Mouse (Mus musculus): ENCODE data around the gene Espn.

The Espn gene

DNA sequence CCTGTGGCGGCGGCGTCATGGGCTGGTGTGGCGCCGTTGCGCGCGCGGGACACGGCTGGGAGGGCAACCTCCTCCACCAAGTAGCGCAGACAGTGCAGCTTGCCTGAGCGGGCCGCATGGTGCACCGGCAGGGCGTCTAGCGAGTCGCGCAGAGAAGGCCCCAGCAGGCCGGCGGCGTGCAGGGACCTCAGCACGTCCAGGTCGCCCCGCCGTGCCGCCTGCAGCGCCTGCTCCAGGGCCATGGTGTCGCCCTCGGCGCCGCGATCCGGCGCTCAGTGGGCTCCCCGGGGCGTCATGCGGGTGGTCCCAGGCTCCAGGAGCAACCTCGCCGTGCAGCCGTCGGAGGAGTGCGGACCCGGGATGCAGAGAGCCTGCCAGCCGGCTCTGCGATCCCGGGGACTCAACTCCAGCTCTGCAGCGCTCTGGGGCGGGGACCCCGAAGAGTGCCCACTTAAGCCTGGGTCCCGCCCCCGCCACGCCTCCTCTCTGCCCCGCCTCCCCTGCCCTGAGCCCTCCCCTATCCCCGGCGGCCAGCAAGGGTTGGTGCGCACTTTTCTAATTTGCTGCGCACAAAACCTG is at the start of gene Espn:
Espn (minus strand) TSS at position 406 of the 579 bp plus-strand sequence.
- in situ Hi-C loops (cut with MboI, MseI) = no loop called here

DNA sequence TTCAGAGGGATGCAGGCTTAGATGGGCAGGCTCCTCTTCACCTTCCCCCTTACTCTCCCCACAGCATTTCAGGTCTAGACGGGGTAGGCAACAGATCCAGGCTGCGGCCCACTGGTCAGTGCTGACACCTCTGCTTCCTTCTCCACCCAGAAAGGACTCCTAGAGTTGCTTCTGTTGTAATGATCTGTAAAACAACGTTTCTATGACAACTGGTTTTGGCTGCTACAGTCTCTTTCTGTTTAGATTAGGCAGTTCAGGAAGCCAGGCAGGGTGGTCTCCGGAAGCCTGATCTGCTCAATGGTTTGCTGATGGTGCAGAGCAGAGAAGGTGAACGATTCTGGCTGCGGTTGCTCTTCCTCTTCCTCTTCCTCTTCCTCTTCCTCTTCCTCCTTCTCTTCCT is 49.3 kb upstream of the Espn start:
- in situ Hi-C loops (cut with MboI, MseI) = no loop called here

DNA sequence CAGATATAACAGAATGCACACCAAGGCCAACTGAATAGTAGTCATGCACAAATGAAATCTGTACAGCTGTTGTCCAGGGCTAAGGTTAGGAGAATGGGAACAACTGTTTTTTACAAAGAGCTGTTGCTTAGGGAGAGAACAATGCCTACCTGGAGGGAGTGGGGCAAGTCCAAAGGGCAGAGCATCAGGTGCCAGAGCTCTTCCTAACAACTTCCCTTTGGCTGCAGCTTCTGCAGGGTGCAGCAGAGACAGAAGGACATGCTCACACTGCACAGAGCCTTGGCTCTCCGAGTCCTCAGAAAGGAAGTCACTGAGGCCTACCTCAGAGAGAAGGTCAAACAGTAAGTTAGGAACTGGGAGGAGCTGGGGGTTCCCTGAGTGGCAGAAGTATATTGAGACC is 47.4 kb upstream of the Espn start:
- in situ Hi-C loops (cut with MboI, MseI) = no loop called here

- in situ Hi-C loops (cut with MboI, MseI) = no loop called here
Measured at GRCm38 (mm10) chr4:152197545-152197944, 45.4 kb upstream of the Espn start.

- in situ Hi-C loops (cut with MboI, MseI) = no loop called here
Measured at GRCm38 (mm10) chr4:152196276-152196675, 44.1 kb upstream of the Espn start.

GRCm38 (mm10) chr4:152194476-152195175 is 42.5 kb upstream of the Espn start:
- in situ Hi-C loops (cut with MboI, MseI) = no loop called here

DNA sequence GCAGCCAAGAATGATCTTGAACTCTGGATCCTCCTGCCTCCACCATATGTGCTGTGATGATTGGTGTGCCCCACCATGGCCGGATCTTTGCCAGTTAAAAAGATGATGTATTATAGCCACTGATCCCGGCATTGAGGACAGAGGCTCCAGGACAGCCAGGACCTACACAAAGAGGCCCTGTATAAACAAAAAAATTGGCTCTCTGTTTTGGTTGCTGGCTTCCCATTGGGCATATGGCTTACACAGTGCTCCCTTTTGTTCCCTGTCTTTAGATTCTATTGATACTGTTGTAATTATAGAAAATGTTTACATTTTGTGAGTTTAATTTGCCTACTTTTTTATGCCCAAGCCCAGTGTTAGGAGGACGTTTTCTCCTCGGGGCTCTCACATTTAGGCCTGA is 40.4 kb upstream of the Espn start:
- in situ Hi-C loops (cut with MboI, MseI) = no loop called here

GRCm38 (mm10) chr4:152190701-152191100 is 38.5 kb upstream of the Espn start:
- in situ Hi-C loops (cut with MboI, MseI) = no loop called here

- in situ Hi-C loops (cut with MboI, MseI) = no loop called here
Measured at GRCm38 (mm10) chr4:152190096-152190653, 38.0 kb upstream of the Espn start.

GRCm38 (mm10) chr4:152189691-152190090 is 37.5 kb upstream of the Espn start:
- in situ Hi-C loops (cut with MboI, MseI) = no loop called here

- in situ Hi-C loops (cut with MboI, MseI) = no loop called here
Measured at GRCm38 (mm10) chr4:152189071-152189470, 36.9 kb upstream of the Espn start.

DNA sequence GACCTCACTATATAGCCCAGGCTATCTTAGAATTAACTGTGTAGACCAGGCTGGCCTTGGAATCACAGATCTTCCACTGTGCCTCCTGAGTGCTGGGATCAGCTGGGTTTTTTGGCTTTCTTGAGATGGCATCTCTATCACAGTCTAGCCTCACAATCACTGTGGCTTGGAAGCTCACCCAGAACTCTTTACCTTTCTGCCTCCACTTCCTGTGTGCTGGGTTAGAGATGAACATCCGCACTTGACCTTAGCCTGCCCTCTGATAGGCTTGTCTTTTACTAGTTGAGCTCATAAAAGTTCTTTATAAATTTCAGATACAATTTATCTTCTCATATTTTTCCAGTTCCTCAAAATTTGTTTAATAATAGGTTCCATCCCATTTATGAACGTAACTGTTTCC is 36.5 kb upstream of the Espn start:
- in situ Hi-C loops (cut with MboI, MseI) = no loop called here

- in situ Hi-C loops (cut with MboI, MseI) = no loop called here
Measured at GRCm38 (mm10) chr4:152187142-152187541, 35.0 kb upstream of the Espn start.

DNA sequence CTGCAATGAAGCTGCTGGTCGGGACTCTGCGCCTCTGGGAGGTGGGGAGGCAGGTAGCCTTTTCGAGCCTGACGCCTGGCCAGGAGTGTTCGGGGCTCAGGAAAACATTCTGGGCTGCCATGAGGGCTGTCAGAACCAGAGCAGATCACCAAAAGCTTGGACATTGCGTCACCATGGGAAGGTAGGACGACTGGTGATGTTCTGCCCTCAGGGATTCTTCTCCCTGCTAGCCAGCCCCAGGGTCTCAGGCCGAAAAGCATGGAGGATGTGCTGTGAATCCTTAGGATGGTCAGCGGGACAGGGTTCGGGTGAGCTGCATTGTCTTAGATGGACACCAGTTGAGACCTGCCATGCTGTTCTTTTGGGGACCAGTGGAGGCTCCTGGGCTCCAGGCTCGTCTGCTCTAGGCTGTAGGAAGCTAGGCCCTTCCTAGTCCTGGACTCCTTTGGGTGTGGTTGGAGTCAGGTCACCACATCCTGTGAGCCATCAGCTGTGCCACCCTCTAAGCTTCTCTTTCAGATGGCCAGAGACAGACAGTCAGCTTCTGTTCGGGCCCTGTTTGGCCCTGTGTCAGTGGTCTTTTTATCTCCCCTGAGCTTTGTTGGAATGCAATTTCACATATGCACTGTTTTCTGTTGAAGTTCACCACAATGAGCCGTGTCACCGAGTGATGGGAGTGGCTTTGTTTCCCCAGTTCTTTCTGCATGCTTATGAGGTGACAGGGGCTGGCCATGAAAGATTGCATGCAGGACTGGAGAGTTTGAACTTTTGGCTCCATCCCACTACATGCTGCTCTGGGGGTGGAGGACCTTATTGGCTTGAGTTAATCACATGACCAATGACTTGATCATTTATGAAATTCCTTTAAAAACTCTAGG is 34.3 kb upstream of the Espn start:
- in situ Hi-C loops (cut with MboI, MseI) = no loop called here

GRCm38 (mm10) chr4:152185510-152186204 is 33.5 kb upstream of the Espn start:
- in situ Hi-C loops (cut with MboI, MseI) = no loop called here

DNA sequence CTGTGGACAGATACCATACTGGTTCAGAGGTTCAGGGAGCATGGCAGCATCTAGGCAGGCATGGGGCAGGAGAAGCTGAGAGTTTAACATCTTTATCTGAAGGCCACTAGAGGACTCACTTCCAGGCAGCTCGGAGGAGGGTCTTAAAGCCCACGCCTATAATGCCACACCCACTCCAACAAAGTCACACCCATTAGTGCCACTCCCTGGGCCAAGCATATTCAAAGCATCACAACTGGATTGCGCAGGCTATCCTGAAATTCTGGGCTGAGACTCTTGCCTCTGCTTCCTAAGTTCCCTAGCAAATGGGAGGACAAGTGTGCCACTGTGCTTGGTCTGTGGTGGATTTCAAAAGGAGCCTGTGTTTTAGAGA is 33.0 kb upstream of the Espn start:
- in situ Hi-C loops (cut with MboI, MseI) = no loop called here

- in situ Hi-C loops (cut with MboI, MseI) = no loop called here
Measured at GRCm38 (mm10) chr4:152184353-152185035, 32.3 kb upstream of the Espn start.

DNA sequence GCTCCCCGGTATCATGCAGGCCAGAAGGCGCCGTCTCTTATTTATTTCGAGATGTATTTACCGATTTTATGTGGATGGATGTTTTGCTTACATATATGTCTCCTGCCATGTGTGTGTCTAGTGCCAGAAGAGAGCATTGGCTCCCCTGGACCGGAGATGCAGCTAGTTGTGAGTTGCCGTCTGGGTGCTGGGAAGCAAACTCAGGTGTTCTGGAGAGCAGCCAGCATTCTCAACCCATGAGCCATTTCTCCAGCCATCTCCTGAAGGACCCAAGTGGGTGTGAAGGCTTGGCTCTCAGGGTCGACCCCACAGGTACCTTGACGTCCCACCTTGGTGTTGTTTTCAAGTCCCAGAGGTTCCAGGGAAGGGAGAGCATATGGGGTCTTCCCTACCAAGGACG is 30.0 kb upstream of the Espn start:
- in situ Hi-C loops (cut with MboI, MseI) = no loop called here

GRCm38 (mm10) chr4:152179946-152180660 is 27.9 kb upstream of the Espn start:
- in situ Hi-C loops (cut with MboI, MseI) = loop anchor here (5.0 kb wide), 1 partner anchor 32 kb away; no protein-coding TSS in a partner anchor

Data from regulatory T cell (primary cell).